Mouse (Mus musculus) heart, postnatal 0 days (tissue): ENCODE results near the gene Cmc2. TPM values are rescaled to one million over a fixed set of nuclear protein-coding genes. Genes with fewer than 3 reads are reported as not detected.

Source experiments
- ATAC-seq: fragments of 200-750 bp; cut with Nextera tagmentation; 2 replicates; pipeline ENCODE4 v1.8.0; 2017; ENCODE audit warnings: low read depth, moderate number of reproducible peaks, moderate library complexity; ENCODE audit not compliant: insufficient read depth
- DNase-seq: peaks from one replicate; pipeline ENCODE4 v3.0.0-alpha.2; 2016; ENCODE audit warnings: low spot score
- H3K27ac ChIP-seq: fragments of 300-500 bp; sonication (generic); 2 replicates; pipeline ENCODE4 v1.5.1; 2014; ENCODE audit warnings: low read depth, mild to moderate bottlenecking
- H3K27me3 ChIP-seq: fragments of 300-500 bp; sonication (generic); 2 replicates; pipeline ENCODE4 v1.6.1; 2014; ENCODE audit warnings: low read length, mixed read lengths; ENCODE audit not compliant: control insufficient read depth, insufficient read depth
- H3K36me3 ChIP-seq: fragments of 300-500 bp; sonication (generic); replicated peaks from 2 replicates; pipeline ENCODE4 v1.6.1; 2014; ENCODE audit warnings: low read length, mixed read lengths; ENCODE audit not compliant: control insufficient read depth, insufficient read depth
- H3K4me1 ChIP-seq: fragments of 300-500 bp; sonication (generic); 2 replicates; pipeline ENCODE4 v1.6.1; 2014; ENCODE audit warnings: antibody characterized with exemption; ENCODE audit not compliant: control insufficient read depth, insufficient read depth
- H3K4me2 ChIP-seq: fragments of 300-500 bp; sonication (generic); 2 replicates; pipeline ENCODE4 v1.6.1; 2014; ENCODE audit warnings: low read depth, mild to moderate bottlenecking, low read length, moderate library complexity
- H3K4me3 ChIP-seq: fragments of 300-500 bp; sonication (generic); 2 replicates; pipeline ENCODE4 v1.5.1; 2014; ENCODE audit warnings: low read depth, low read length
- H3K9ac ChIP-seq: fragments of 300-500 bp; sonication (generic); replicated peaks from 2 replicates; pipeline ENCODE4 v1.6.1; 2014; ENCODE audit warnings: low read depth, low read length, mixed read lengths
- H3K9me3 ChIP-seq: fragments of 300-500 bp; sonication (generic); replicated peaks from 2 replicates; pipeline ENCODE4 v1.6.1; 2016; ENCODE audit warnings: low read length; ENCODE audit not compliant: control insufficient read depth
- CTCF ChIP-seq: IDR thresholded peaks from 2 replicates; pipeline ENCODE4 v1.5.1; 2016; ENCODE audit warnings: antibody characterized with exemption, control low read depth, low read depth
- EP300 ChIP-seq: IDR thresholded peaks from 2 replicates; pipeline ENCODE4 v1.6.1; 2016; ENCODE audit warnings: antibody characterized with exemption, low read depth
- WGBS: fragments of 180-500 bp; shearing (Covaris S2); extraction: QIAGEN DNeasy Blood & Tissue Kit; methylation state at CpG from one replicate; pipeline ENCODE4 v1.1.7; 2014; 5-methylcytosine and 5-hydroxymethylcytosine counted together
- polyA plus RNA-seq: library from polyadenylated mRNA; unstranded; fragments of >200 nt; fragmentation: Nextera tagmentation; extraction: Ambion mirVana; gene quantifications from 2 replicates; pipeline ENCODE4 v1.2.1, GENCODE M21; 2015
- total RNA-seq: library from RNA; depleted of rRNA; stranded (reverse); fragments of >200 nt; gene quantifications from 2 replicates; pipeline ENCODE4 v1.2.3, GENCODE M21; 2014; ENCODE audit warnings: low replicate concordance; rRNA removed

Gene Cmc2
- total and polyA plus RNA-seq, 2 experiments from 2014 or later = 37.2 to 139 TPM

DNA sequence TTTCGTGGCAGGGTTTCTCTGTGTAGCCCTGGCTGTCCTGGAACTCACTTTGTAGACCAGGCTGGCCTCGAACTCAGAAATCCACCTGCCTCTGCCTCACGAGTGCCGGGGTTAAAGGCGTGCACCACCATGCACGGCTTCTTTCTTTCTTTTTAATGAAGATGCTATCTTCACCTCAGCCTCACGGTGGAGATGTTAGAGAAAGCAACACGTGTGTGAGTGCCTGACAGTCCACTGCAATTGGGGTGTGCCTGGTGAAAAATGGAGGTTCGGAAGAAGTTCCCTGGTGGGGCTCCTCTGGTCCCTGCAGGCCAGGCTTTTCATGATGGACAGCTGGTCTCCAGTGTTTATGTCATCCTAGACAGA is 57.2 kb downstream of the Cmc2 start:
- no peaks in the 10 kb centered on the region for H3K36me3 ChIP-seq
- no peak overlapping the region for H3K9ac ChIP-seq
- TF ChIP-seq EP300 (no peak), CTCF (no peak)
- H3K4me1 ChIP-seq = 0 out of 2 replicates have a peak, but pooled peaks cover 6% of the 10 kb centered on the region
- 52% methylated on average over 9 of the region's 9 CpGs for WGBS
- H3K27me3 ChIP-seq = peaks cover 10% of the 10 kb centered on the region
- 0 out of 2 replicates have a peak, but pooled peaks cover 5% of the 10 kb centered on the region for H3K9me3 ChIP-seq
- H3K4me2 ChIP-seq = no peak overlapping the region
- no peak for DNase-seq
- no peak overlapping the region for H3K4me3 ChIP-seq
- H3K27ac ChIP-seq = no peak overlapping the region
- ATAC-seq = no peak

DNA sequence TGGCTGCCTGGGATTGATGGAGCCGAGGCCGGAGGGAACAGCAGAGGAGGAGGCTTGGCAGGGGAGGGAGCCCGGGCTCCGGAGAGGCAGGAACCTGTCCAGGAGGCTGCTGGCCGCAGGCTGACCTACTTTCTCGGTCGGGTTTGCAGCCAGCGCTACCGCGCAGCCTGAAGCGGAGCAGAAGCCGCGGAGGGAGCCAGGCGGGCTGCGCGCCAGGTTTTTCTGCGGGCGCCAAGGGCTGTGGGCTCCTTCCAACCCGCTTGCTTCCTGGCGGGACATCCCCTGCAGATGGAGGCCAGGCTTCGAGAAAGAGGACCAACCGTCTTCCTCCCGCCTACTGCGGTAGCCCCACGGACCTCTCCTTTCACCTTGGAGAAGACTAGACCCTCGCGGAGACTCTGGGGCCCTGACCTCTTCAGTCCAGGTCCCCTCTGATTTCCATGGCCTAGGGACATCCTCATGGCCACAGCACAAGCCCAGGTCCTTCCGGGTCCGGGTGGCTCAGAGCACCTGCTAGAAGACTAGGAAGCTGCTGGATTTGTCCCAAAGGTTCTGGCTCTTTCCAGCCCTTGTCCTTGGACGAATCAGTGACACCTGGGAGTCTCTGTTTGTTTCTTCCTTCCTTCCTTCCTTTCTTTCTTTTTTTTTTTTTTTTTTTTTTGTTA is 57.8 kb downstream of the Cmc2 start:
- H3K36me3 ChIP-seq = no peaks in the 10 kb centered on the region
- peaks cover 10% of the 10 kb centered on the region for H3K27me3 ChIP-seq
- peak overlapping the region; percentile 14 for H3K4me3 ChIP-seq
- H3K4me2 ChIP-seq = peak overlapping the region; percentile 51
- H3K4me1 ChIP-seq = 0 out of 2 replicates have a peak, but pooled peaks cover 6% of the 10 kb centered on the region
- TF ChIP-seq CTCF = no peak
- TF ChIP-seq EP300 = no peak
- no peak overlapping the region for H3K27ac ChIP-seq
- H3K9me3 ChIP-seq = 0 out of 2 replicates have a peak, but pooled peaks cover 5% of the 10 kb centered on the region
- ATAC-seq (peak; percentile 41; the same call in 1 of the 2 replicates), DNase-seq (peak; percentile 23)
- no peak overlapping the region for H3K9ac ChIP-seq
- 4% methylated on average over 30 of the region's 30 CpGs for WGBS

DNA sequence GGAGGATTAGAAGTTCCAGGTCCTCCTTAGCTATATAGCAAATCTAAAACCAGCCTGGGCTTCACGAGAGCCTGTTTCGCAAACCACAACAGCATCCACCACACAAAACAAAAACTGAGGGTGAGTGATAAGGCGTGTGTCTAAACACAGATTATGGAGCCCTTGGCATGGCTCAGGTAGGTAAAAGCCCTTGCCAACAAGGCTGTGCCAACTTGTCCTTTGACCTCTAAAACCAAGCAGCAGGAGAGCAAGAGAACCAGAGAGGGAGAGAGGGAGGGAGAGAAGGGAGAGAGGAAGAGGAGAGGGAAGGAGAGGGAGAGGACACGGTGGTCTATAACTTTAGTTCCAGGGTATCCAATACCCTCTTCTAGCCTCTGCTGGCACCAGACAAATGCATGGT is 59.1 kb downstream of the Cmc2 start:
- no peak for ATAC-seq
- no peak for DNase-seq
- peaks cover 10% of the 10 kb centered on the region for H3K27me3 ChIP-seq
- no peaks in the 10 kb centered on the region for H3K36me3 ChIP-seq
- TF ChIP-seq CTCF (no peak), EP300 (no peak)
- H3K4me2 ChIP-seq = no peak overlapping the region
- H3K4me3 ChIP-seq = no peak overlapping the region
- H3K27ac ChIP-seq = no peak overlapping the region
- H3K9ac ChIP-seq = no peak overlapping the region
- WGBS = 87% methylated on average over 4 of the region's 4 CpGs
- 0 out of 2 replicates have a peak, but pooled peaks cover 5% of the 10 kb centered on the region for H3K9me3 ChIP-seq
- H3K4me1 ChIP-seq = 0 out of 2 replicates have a peak, but pooled peaks cover 6% of the 10 kb centered on the region

DNA sequence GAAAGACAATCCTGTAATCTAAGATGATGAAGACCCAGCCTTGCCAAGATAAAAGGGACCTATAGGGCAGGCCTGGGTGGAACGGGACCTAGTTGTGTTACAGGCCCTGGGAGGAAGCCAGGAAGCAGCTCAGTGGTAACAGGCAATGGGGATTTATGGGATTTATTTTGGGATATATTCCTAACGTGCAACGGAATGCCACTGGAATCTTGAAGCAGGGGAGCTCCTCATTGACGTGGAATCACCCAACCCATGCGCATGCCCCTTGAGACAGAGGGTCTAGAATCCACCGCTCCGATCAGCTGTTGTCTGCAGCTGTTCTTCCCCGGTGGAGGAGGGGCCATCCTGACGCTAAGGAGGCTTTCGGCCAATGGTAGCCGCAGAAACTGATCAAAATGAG is 69.2 kb downstream of the Cmc2 start:
- 75% methylated on average over 11 of the region's 11 CpGs for WGBS
- no peak for DNase-seq
- H3K4me3 ChIP-seq = no peak overlapping the region

DNA sequence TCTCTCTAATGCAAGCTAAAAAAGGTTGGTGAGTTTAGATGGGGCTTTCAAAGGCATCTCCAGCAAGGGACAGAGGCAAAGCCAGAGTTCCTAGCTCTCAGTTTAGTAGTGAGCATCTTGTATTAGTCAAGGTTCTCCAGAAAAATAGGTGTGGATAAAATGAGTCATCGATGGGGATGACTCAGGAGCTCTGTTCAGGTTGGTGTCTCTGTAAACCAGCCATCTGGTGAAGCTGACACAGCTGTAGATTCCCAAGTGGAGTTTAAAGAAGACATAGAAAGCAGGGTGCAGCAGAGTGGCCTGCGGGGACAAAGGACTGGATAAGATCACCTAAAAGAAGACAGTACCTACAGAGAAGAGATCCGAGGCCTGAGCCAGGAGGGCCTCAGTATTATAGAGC is 73.2 kb downstream of the Cmc2 start:
- no peak for TF ChIP-seq EP300
- TF ChIP-seq CTCF = no peak
- H3K9me3 ChIP-seq = no peaks in the 10 kb centered on the region
- WGBS = 66% methylated on average over 3 of the region's 3 CpGs
- no peaks in the 10 kb centered on the region for H3K27me3 ChIP-seq
- no peaks in the 10 kb centered on the region for H3K36me3 ChIP-seq
- no peak for ATAC-seq
- no peak for DNase-seq
- no peaks in the 10 kb centered on the region for H3K4me1 ChIP-seq
- H3K4me3 ChIP-seq = no peak overlapping the region
- H3K27ac ChIP-seq = no peak overlapping the region
- H3K9ac ChIP-seq = no peak overlapping the region
- H3K4me2 ChIP-seq = no peak overlapping the region

More for the DNA sequence above, 69.2 kb downstream of the Cmc2 start:
- TF ChIP-seq EP300 = no peak
- TF ChIP-seq CTCF = no peak
- H3K4me2 ChIP-seq = no peak overlapping the region
- H3K4me1 ChIP-seq = no peaks in the 10 kb centered on the region
- H3K27me3 ChIP-seq = no peaks in the 10 kb centered on the region
- H3K9ac ChIP-seq = no peak overlapping the region
- no peaks in the 10 kb centered on the region for H3K36me3 ChIP-seq
- no peaks in the 10 kb centered on the region for H3K9me3 ChIP-seq
- H3K27ac ChIP-seq = no peak overlapping the region
- no peak for ATAC-seq

DNA sequence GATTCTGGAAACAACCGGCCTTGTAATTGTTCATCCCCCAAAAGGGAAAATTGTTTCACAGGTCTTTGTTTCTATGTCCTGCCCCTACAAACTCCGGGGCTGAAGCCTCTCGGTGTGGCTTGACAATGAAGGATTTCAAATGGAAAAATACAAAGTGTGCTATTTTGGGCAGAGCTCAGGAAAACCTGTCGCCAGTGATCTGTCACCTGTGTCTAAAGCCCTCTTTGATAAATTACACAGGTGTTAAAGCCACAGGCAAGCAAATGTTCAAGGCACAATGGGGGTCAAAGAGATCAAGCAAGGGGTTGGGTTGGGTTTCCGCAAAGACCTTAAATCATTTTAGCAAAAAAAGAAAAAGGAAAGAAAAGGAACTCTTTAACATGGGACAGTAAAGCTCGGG is 78.6 kb downstream of the Cmc2 start:
- H3K36me3 ChIP-seq = no peaks in the 10 kb centered on the region
- no peaks in the 10 kb centered on the region for H3K27me3 ChIP-seq
- no peaks in the 10 kb centered on the region for H3K4me1 ChIP-seq
- WGBS = 66% methylated on average over 6 of the region's 6 CpGs
- ATAC-seq = no peak
- no peak overlapping the region for H3K4me2 ChIP-seq
- no peak overlapping the region for H3K4me3 ChIP-seq
- H3K9me3 ChIP-seq = no peaks in the 10 kb centered on the region
- TF ChIP-seq CTCF (no peak), EP300 (no peak)
- no peak overlapping the region for H3K9ac ChIP-seq
- no peak overlapping the region for H3K27ac ChIP-seq
- no peak for DNase-seq

Other genes with a start within 250 kb of the Cmc2 start
- 3.6 and 4.7 TPM in 2 replicates for gene Cdyl2, start 188.5 kb downstream of the Cmc2 start, total RNA-seq
- gene Cdyl2, start 188.5 kb downstream of the Cmc2 start, polyA plus RNA-seq = 3.3 and 4.2 TPM in 2 replicates
- gene Cenpn, start 275 bp upstream of the Cmc2 start, total RNA-seq = 4.4 and 19.2 TPM in 2 replicates
- 9.4 and 10.1 TPM in 2 replicates for gene Cenpn, start 275 bp upstream of the Cmc2 start, polyA plus RNA-seq
- gene Atmin, start 21.9 kb upstream of the Cmc2 start, total RNA-seq = 16.0 and 19.1 TPM in 2 replicates
- 6.0 and 7.0 TPM in 2 replicates for gene Atmin, start 21.9 kb upstream of the Cmc2 start, polyA plus RNA-seq
- 2.7 TPM in 1 of 2 replicates, not detected in the other for gene 1700030J22Rik, start 57.5 kb upstream of the Cmc2 start, total RNA-seq
- gene 1700030J22Rik, start 57.5 kb upstream of the Cmc2 start, polyA plus RNA-seq = 0.26 and 0.33 TPM in 2 replicates
- gene Gcsh, start 72.1 kb upstream of the Cmc2 start, total RNA-seq = 24.2 and 29.9 TPM in 2 replicates
- 69.3 and 71.1 TPM in 2 replicates for gene Gcsh, start 72.1 kb upstream of the Cmc2 start, polyA plus RNA-seq
- not detected in 2 replicates for gene Pkd1l2, start 161.0 kb upstream of the Cmc2 start, total RNA-seq
- 0.01 TPM in 1 of 2 replicates, not detected in the other for gene Pkd1l2, start 161.0 kb upstream of the Cmc2 start, polyA plus RNA-seq
- not detected in 2 replicates for gene Bco1, start 174.4 kb upstream of the Cmc2 start, total RNA-seq
- gene Bco1, start 174.4 kb upstream of the Cmc2 start, polyA plus RNA-seq = not detected in 2 replicates
- 3.1 and 4.0 TPM in 2 replicates for gene Gan, start 236.7 kb upstream of the Cmc2 start, total RNA-seq
- 0.60 and 0.99 TPM in 2 replicates for gene Gan, start 236.7 kb upstream of the Cmc2 start, polyA plus RNA-seq